Mouse (Mus musculus) forebrain, embryonic 11.5 days (tissue): ENCODE results near the gene Hemgn. TPM values are rescaled to one million over a fixed set of nuclear protein-coding genes. Genes with fewer than 3 reads are reported as not detected.
A peak's percentile ranks its signal among the peaks of the same experiment; 100 is the strongest.

Experiments used
- ATAC-seq: fragments of 200-750 bp; cut with Nextera tagmentation; replicated peaks from 2 replicates; pipeline ENCODE4 v1.8.0; 2017; ENCODE audit warnings: moderate TSS enrichment; ENCODE audit not compliant: low FRiP score
- DNase-seq: peaks from one replicate; pipeline ENCODE4 v3.0.0-alpha.2; 2017; ENCODE audit warnings: low spot score
- H3K27ac ChIP-seq: fragments of 300-500 bp; sonication (generic); 2 replicates; pipeline ENCODE4 v1.5.1; 2014; ENCODE audit warnings: low read depth, low read length
- H3K27me3 ChIP-seq: fragments of 300-500 bp; sonication (generic); 2 replicates; pipeline ENCODE4 v1.6.1; 2014; ENCODE audit warnings: mild to moderate bottlenecking, low read length, mixed read lengths; ENCODE audit not compliant: control insufficient read depth, insufficient read depth
- H3K36me3 ChIP-seq: fragments of 300-500 bp; sonication (generic); 2 replicates; pipeline ENCODE4 v1.6.1; 2014; ENCODE audit warnings: mild to moderate bottlenecking, low read length, moderate library complexity, mixed read lengths; ENCODE audit not compliant: control insufficient read depth, insufficient read depth
- H3K4me1 ChIP-seq: fragments of 300-500 bp; sonication (generic); replicated peaks from 2 replicates; pipeline ENCODE4 v1.6.1; 2014; ENCODE audit warnings: low read length, mixed read lengths; ENCODE audit not compliant: control insufficient read depth, insufficient read depth
- H3K4me2 ChIP-seq: fragments of 300-500 bp; sonication (generic); 2 replicates; pipeline ENCODE4 v1.6.1; 2014; ENCODE audit warnings: low read depth, mild to moderate bottlenecking, low read length, moderate library complexity, mixed read lengths; ENCODE audit not compliant: severe bottlenecking
- H3K4me3 ChIP-seq: fragments of 300-500 bp; sonication (generic); 2 replicates; pipeline ENCODE4 v1.5.1; 2014; ENCODE audit warnings: low read depth, low read length
- H3K9ac ChIP-seq: fragments of 300-500 bp; sonication (generic); 2 replicates; pipeline ENCODE4 v1.6.1; 2014; ENCODE audit warnings: low read length
- H3K9me3 ChIP-seq: fragments of 300-500 bp; sonication (generic); 2 replicates; pipeline ENCODE4 v1.6.1; 2016; ENCODE audit warnings: low read length, mixed read lengths; ENCODE audit not compliant: control insufficient read depth
- WGBS: fragments of 180-500 bp; shearing (Covaris S2); extraction: QIAGEN DNeasy Blood & Tissue Kit; methylation state at CpG from one replicate; pipeline ENCODE4 v1.1.7; 2014; 5-methylcytosine and 5-hydroxymethylcytosine counted together
- polyA plus RNA-seq: library from polyadenylated mRNA; unstranded; fragments of >200 nt; fragmentation: Nextera tagmentation; extraction: Ambion mirVana; gene quantifications from 2 replicates; pipeline ENCODE4 v1.2.1, GENCODE M21; 2014

The Hemgn gene
- polyA plus RNA-seq, 1 experiment from 2014 or later, result 21.0 TPM

DNA sequence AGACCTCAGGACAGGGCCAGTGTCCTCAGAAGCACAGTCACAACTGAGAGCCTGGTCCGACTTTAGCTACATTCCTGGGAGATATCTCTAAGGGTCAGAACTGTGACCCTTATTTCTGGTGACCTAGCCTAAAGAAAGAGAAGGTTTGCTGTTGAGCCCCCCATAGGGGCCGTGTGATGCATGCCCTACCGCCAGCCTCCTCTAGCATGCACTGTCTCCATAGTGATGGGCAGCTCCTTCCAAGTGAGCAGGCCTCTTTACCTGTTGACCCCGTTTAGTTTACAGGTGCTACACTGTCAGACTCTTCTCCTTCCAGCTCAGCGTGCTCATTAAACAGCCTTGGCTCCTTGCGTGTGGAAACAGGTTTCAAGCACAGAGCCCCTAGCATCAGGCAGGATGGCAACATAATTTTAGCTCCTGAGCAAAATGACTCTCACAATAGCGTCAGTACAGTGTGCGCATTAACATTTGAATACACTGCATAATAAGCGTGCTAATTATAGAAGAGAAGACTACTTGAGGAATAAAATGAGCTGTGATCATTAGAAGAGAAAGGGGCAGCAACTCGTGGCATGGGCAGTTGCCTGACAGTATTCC is 15.7 kb upstream of the Hemgn start:
- Histone ChIP-seq H3K4me2 (0 out of 2 replicates have a peak overlapping the region, but pooled peaks have one; percentile 18), H3K27me3 (no peaks in the 10 kb centered on the region), H3K4me3 (no peak overlapping the region), H3K9me3 (no peaks in the 10 kb centered on the region), H3K4me1 (peaks cover 5% of the 10 kb centered on the region; the same call in 1 of the 2 replicates), H3K9ac (no peak overlapping the region), H3K36me3 (no peaks in the 10 kb centered on the region), H3K27ac (no peak overlapping the region)
- 46% methylated on average over 10 of the region's 10 CpGs for WGBS
- DNase-seq (no peak), ATAC-seq (0 out of 2 replicates have a peak, but pooled peaks have one; percentile 49)

DNA sequence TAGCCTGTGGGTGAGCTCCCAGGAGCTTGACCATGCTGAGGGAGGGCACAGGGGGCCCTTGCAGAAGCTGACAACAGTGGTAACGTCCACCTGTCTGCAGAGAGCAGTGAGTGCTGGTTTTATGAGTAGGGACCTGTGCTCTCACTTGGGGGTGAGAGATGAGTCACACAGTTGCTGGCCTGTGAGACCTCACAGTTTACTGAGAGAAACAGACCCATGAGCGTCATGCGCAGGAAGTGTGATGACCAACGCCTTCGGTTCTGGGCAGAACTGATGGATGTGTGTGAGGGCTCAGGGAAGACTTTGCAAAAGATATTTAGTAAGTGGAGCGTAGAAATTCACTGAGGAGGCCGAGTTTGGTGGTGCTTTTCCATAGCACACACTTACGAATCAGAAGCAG is 9.3 kb upstream of the Hemgn start:
- DNase-seq, result no peak
- Histone ChIP-seq H3K4me3 (no peak overlapping the region), H3K4me1 (no peaks in the 10 kb centered on the region), H3K36me3 (no peaks in the 10 kb centered on the region), H3K9ac (no peak overlapping the region), H3K27ac (no peak overlapping the region), H3K4me2 (no peak overlapping the region), H3K27me3 (no peaks in the 10 kb centered on the region), H3K9me3 (no peaks in the 10 kb centered on the region)
- WGBS, result 86% methylated on average over 8 of the region's 8 CpGs
- no peak for ATAC-seq

DNA sequence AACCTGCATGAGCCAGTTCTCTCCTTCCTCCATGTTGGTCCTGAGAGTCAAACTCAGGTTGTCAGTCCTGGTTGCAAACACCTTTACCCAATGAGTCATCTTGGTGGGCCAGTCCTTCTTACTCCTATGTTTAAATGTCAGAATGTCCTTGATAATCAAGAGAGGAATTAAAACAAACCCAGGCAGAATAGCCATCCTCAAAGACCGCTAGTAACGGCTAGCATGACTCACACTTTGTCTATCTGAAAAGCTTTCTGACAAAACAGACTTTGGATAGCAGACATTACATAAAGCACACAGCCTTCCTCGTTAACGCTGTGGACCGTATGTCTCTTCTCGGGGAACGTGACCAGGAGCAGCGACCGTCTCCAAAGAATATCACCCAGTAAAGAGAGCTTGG is 5.5 kb upstream of the Hemgn start:
- Histone ChIP-seq H3K36me3 (no peaks in the 10 kb centered on the region), H3K4me2 (no peak overlapping the region), H3K27ac (no peak overlapping the region), H3K9me3 (no peaks in the 10 kb centered on the region), H3K27me3 (no peaks in the 10 kb centered on the region), H3K4me1 (no peaks in the 10 kb centered on the region), H3K9ac (no peak overlapping the region), H3K4me3 (no peak overlapping the region)
- 76% methylated on average over 9 of the region's 9 CpGs for WGBS
- DNase-seq (no peak), ATAC-seq (no peak)

DNA sequence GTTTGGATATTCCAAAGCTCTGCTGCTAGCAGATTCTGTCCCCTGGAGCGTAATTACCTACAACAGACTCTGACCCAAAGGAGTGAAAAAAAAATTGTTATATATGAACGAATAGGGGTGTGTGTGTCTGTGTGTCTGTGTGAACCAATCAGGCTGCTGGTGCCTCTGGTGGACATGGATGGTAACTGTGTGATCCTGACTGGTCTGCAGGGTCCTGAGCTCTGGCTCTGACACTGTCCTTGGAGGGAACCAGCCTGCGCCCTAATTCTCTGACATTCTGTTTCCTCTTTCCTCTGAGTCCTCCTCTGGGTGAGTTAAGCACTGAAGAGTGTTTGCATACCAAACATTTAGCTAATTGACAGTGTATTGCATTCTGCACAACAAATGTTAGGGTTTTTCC is 4.2 kb upstream of the Hemgn start:
- H3K4me1 ChIP-seq, result no peaks in the 10 kb centered on the region
- no peak for DNase-seq
- WGBS, result 71% methylated on average over 3 of the region's 3 CpGs

DNA sequence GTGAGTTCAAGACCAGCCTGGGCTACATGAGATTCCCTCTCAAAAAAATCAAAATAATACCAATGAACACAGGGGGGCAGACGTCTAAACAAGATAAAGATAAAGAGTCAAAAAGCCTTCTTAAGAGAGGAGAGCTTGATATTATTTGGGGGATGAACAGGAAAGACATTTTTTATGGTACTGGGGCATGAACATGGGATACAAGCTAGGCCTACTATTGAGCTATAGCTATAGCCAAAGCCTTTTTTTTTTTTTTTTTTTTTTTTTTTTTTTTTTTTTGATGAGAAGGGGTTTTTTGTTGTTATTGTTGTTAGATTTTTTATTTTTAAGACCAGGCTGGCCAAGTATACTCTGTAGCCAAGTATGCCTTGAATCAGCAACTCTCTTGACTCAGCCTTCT is 1.2 kb downstream of the Hemgn start:
- DNase-seq (no peak), ATAC-seq (no peak)
- Histone ChIP-seq H3K36me3 (no peaks in the 10 kb centered on the region), H3K27me3 (no peaks in the 10 kb centered on the region), H3K4me3 (no peak overlapping the region), H3K4me1 (no peaks in the 10 kb centered on the region), H3K27ac (no peak overlapping the region), H3K9ac (no peak overlapping the region), H3K9me3 (no peaks in the 10 kb centered on the region), H3K4me2 (no peak overlapping the region)
- 67% methylated on average over 1 of the region's 1 CpGs for WGBS

More for the DNA sequence above, 4.2 kb upstream of the Hemgn start:
- Histone ChIP-seq H3K27me3 (no peaks in the 10 kb centered on the region), H3K4me3 (no peak overlapping the region), H3K9ac (no peak overlapping the region), H3K36me3 (no peaks in the 10 kb centered on the region), H3K4me2 (no peak overlapping the region), H3K27ac (no peak overlapping the region), H3K9me3 (no peaks in the 10 kb centered on the region)
- ATAC-seq, result no peak

DNA sequence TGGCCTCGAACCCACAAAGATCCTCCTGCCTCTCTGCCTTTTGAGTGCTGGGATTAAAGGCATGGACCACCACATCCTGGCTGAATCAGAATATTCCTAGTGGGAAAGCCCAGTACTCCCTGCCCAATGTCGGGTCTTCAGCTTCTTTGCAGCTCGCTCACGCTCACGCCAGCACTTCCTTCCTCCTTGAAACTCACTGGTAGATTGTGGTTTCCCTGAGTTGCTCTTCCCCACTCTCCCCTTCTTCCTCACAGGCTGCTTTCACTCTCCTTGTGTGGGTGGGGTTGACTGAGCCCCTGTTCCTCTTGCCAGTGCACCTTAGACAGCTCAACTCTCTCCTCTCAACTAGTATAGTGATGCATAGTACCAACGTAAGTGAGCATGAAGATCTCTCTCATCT is 1.8 kb downstream of the Hemgn start:
- no peak overlapping the region for H3K27ac ChIP-seq
- H3K4me3 ChIP-seq, result no peak overlapping the region
- 82% methylated on average over 6 of the region's 6 CpGs for WGBS
- H3K4me2 ChIP-seq, result no peak overlapping the region
- no peaks in the 10 kb centered on the region for H3K27me3 ChIP-seq
- no peaks in the 10 kb centered on the region for H3K36me3 ChIP-seq
- DNase-seq, result no peak
- no peaks in the 10 kb centered on the region for H3K9me3 ChIP-seq
- ATAC-seq, result no peak
- no peak overlapping the region for H3K9ac ChIP-seq
- no peaks in the 10 kb centered on the region for H3K4me1 ChIP-seq

DNA sequence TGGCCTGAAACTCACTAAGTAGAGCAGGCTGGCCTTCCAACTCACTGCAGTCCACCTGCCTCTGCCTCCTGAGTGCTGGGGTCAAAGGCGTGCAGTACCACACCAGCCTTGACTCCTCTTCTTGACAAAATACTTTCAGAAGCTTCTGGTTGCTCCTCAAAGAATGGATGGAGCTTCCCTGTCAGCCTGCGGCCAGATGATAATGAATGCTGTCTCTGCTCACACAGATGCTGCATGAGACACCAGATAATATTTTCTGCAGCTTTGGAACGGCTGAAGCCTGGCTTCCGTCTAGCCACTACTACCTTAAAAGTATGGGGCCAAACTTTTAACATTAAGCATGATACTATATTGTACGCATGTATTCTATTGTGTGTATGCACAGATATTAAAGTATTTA is 2.6 kb downstream of the Hemgn start:
- H3K4me3 ChIP-seq, result no peak overlapping the region
- DNase-seq (no peak), ATAC-seq (no peak)
- no peaks in the 10 kb centered on the region for H3K36me3 ChIP-seq
- no peaks in the 10 kb centered on the region for H3K9me3 ChIP-seq
- H3K9ac ChIP-seq, result no peak overlapping the region
- no peak overlapping the region for H3K4me2 ChIP-seq
- 92% methylated on average over 5 of the region's 5 CpGs for WGBS
- H3K27ac ChIP-seq, result 0 out of 2 replicates have a peak overlapping the region, but pooled peaks have one; percentile 25
- H3K27me3 ChIP-seq, result no peaks in the 10 kb centered on the region
- H3K4me1 ChIP-seq, result no peaks in the 10 kb centered on the region

DNA sequence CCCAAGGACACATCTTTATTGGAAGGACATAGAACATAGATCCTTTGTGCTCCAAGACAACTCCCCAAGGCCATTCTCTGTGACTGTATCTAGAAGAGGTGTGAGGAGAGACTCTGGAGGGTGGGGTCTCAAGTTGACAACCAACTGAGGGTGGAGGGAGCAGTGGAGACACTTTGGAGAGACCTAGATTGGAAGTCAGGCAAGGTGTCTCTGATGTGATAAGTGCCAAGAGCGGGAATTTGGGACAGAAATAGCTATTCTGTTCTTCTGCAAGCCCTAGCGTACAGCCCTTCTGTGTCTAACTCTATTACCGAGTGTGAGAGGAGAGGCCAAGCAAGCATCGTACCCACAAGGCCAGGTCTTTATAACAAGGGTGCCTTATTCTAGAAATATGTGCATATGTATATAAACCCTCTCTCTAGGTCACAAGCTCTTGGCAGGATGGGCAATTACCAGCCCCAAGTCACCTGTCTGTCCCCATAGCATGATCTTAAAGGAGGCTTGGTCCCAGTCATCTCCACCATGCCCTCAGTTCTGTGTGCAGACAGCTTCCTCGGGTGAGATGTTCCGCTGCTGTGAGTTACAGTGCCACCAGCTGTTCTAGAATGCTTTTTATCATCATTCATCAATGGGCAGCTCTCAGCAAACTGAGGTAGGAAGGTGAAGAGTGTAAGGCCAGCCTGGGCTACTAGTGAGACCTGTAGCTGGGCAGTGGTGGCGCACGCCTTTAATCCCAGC is 6.2 kb downstream of the Hemgn start:
- Histone ChIP-seq H3K4me3 (no peak overlapping the region), H3K9me3 (no peaks in the 10 kb centered on the region), H3K4me2 (no peak overlapping the region), H3K9ac (no peak overlapping the region), H3K36me3 (no peaks in the 10 kb centered on the region), H3K27ac (no peak overlapping the region), H3K27me3 (no peaks in the 10 kb centered on the region), H3K4me1 (no peaks in the 10 kb centered on the region)
- 88% methylated on average over 8 of the region's 8 CpGs for WGBS
- ATAC-seq (no peak), DNase-seq (no peak)
